Mouse (Mus musculus): Measurements from ENCODE around the gene Iqcm. TPM values are rescaled to one million over a fixed set of nuclear protein-coding genes. Genes with fewer than 3 reads are reported as not detected.

The Iqcm gene
- total RNA-seq, 2 experiments from 2014 or later = not detected

Other genes with a start within 250 kb of the Iqcm start
- not detected in 2 replicates for gene Rasd2, start 234.8 kb upstream of the Iqcm start, total RNA-seq (2014; fragmentation: Nextera tagmentation)
- not detected in 2 replicates for gene Rasd2, start 234.8 kb upstream of the Iqcm start, total RNA-seq (2017)
- gene Gm10358, start 42.1 kb upstream of the Iqcm start, total RNA-seq (2014; fragmentation: Nextera tagmentation) = not detected in 2 replicates
- gene Gm10358, start 42.1 kb upstream of the Iqcm start, total RNA-seq (2017) = not detected in 2 replicates

Data from megakaryocyte-erythroid progenitor cell, adult 5-6 weeks (primary cell).